Mouse (Mus musculus): ENCODE results near the gene E330034G19Rik. TPM values are rescaled to one million over a fixed set of nuclear protein-coding genes. Genes with fewer than 3 reads are reported as not detected.

The E330034G19Rik gene
- polyA plus RNA-seq (2012; ENCODE audit: insufficient read depth, insufficient read length, missing spikeins) = not detected in 2 replicates

GRCm38 (mm10) chr14:24292914-24293313 is at the start of gene E330034G19Rik:
Gene E330034G19Rik, plus strand, starts transcription at chr14:24293214.
- Histone ChIP-seq H3K27ac (replicated peaks; ENCODE audit: low read depth, low read length) (no peak within 1 kb of the TSS), H3K4me3 (ENCODE audit: insufficient read depth, low read depth, low read length) (no peak within 1 kb of the TSS), H3K4me1 (ENCODE audit: control insufficient read depth, insufficient read depth, insufficient read length, low read length) (no peaks in the 10 kb centered on the region)

- Histone ChIP-seq H3K4me1 (ENCODE audit: control insufficient read depth, insufficient read depth, insufficient read length, low read length) (no peaks in the 10 kb centered on the region; the same call in 1 of the 2 replicates), H3K4me3 (ENCODE audit: insufficient read depth, low read depth, low read length) (peak overlapping the region; percentile 71), H3K27ac (replicated peaks; ENCODE audit: low read depth, low read length) (no peak overlapping the region)
Measured at GRCm38 (mm10) chr14:24244330-24245176, 48.5 kb upstream of the E330034G19Rik start.

GRCm38 (mm10) chr14:24245177-24246081 is 47.6 kb upstream of the E330034G19Rik start, which contains the start of gene Dlg5:
Gene Dlg5, minus strand, starts transcription at chr14:24245920.
- no peak within 1 kb of the TSS; the same call in 1 of the 2 replicates for H3K27ac ChIP-seq (replicated peaks; ENCODE audit: low read depth, low read length)
- peak within 1 kb of the TSS; percentile 71 for H3K4me3 ChIP-seq (ENCODE audit: insufficient read depth, low read depth, low read length)
- H3K4me1 ChIP-seq (ENCODE audit: control insufficient read depth, insufficient read depth, insufficient read length, low read length) = no peaks in the 10 kb centered on the region; the same call in 1 of the 2 replicates

- no peaks in the 10 kb centered on the region; the same call in 1 of the 2 replicates for H3K4me1 ChIP-seq (ENCODE audit: control insufficient read depth, insufficient read depth, insufficient read length, low read length)
- no peak overlapping the region for H3K4me3 ChIP-seq (ENCODE audit: insufficient read depth, low read depth, low read length)
Measured at GRCm38 (mm10) chr14:24249926-24250325, 43.1 kb upstream of the E330034G19Rik start.

GRCm38 (mm10) chr14:24251326-24251725 is 41.7 kb upstream of the E330034G19Rik start:
- H3K27ac ChIP-seq (replicated peaks; ENCODE audit: low read depth, low read length) = no peak overlapping the region

More at GRCm38 (mm10) chr14:24249926-24250325, 43.1 kb upstream of the E330034G19Rik start:
- no peak overlapping the region for H3K27ac ChIP-seq (replicated peaks; ENCODE audit: low read depth, low read length)

GRCm38 (mm10) chr14:24253611-24254202 is 39.3 kb upstream of the E330034G19Rik start:
- H3K4me1 ChIP-seq (ENCODE audit: control insufficient read depth, insufficient read depth, insufficient read length, low read length) = no peaks in the 10 kb centered on the region
- no peak overlapping the region for H3K27ac ChIP-seq (replicated peaks; ENCODE audit: low read depth, low read length)
- H3K4me3 ChIP-seq (ENCODE audit: insufficient read depth, low read depth, low read length) = no peak overlapping the region

More at GRCm38 (mm10) chr14:24251326-24251725, 41.7 kb upstream of the E330034G19Rik start:
- no peaks in the 10 kb centered on the region for H3K4me1 ChIP-seq (ENCODE audit: control insufficient read depth, insufficient read depth, insufficient read length, low read length)
- no peak overlapping the region for H3K4me3 ChIP-seq (ENCODE audit: insufficient read depth, low read depth, low read length)

- no peaks in the 10 kb centered on the region for H3K4me1 ChIP-seq (ENCODE audit: control insufficient read depth, insufficient read depth, insufficient read length, low read length)
- H3K27ac ChIP-seq (replicated peaks; ENCODE audit: low read depth, low read length) = no peak overlapping the region
- no peak overlapping the region for H3K4me3 ChIP-seq (ENCODE audit: insufficient read depth, low read depth, low read length)
Measured at GRCm38 (mm10) chr14:24255956-24256355, 37.1 kb upstream of the E330034G19Rik start.

GRCm38 (mm10) chr14:24260391-24260790 is 32.6 kb upstream of the E330034G19Rik start:
- H3K27ac ChIP-seq (replicated peaks; ENCODE audit: low read depth, low read length) = no peak overlapping the region
- no peak overlapping the region for H3K4me3 ChIP-seq (ENCODE audit: insufficient read depth, low read depth, low read length)
- no peaks in the 10 kb centered on the region for H3K4me1 ChIP-seq (ENCODE audit: control insufficient read depth, insufficient read depth, insufficient read length, low read length)

GRCm38 (mm10) chr14:24262382-24262781 is 30.6 kb upstream of the E330034G19Rik start:
- no peak overlapping the region for H3K27ac ChIP-seq (replicated peaks; ENCODE audit: low read depth, low read length)
- no peaks in the 10 kb centered on the region for H3K4me1 ChIP-seq (ENCODE audit: control insufficient read depth, insufficient read depth, insufficient read length, low read length)
- no peak overlapping the region for H3K4me3 ChIP-seq (ENCODE audit: insufficient read depth, low read depth, low read length)

GRCm38 (mm10) chr14:24262915-24263314 is 30.1 kb upstream of the E330034G19Rik start:
- H3K27ac ChIP-seq (replicated peaks; ENCODE audit: low read depth, low read length) = no peak overlapping the region
- H3K4me1 ChIP-seq (ENCODE audit: control insufficient read depth, insufficient read depth, insufficient read length, low read length) = no peaks in the 10 kb centered on the region
- H3K4me3 ChIP-seq (ENCODE audit: insufficient read depth, low read depth, low read length) = no peak overlapping the region

GRCm38 (mm10) chr14:24269571-24269970 is 23.4 kb upstream of the E330034G19Rik start:
- no peaks in the 10 kb centered on the region for H3K4me1 ChIP-seq (ENCODE audit: control insufficient read depth, insufficient read depth, insufficient read length, low read length)
- H3K4me3 ChIP-seq (ENCODE audit: insufficient read depth, low read depth, low read length) = no peak overlapping the region
- no peak overlapping the region for H3K27ac ChIP-seq (replicated peaks; ENCODE audit: low read depth, low read length)

- Histone ChIP-seq H3K27ac (replicated peaks; ENCODE audit: low read depth, low read length) (no peak overlapping the region), H3K4me1 (ENCODE audit: control insufficient read depth, insufficient read depth, insufficient read length, low read length) (no peaks in the 10 kb centered on the region), H3K4me3 (ENCODE audit: insufficient read depth, low read depth, low read length) (no peak overlapping the region)
Measured at GRCm38 (mm10) chr14:24273575-24273974, 19.4 kb upstream of the E330034G19Rik start.

GRCm38 (mm10) chr14:24275534-24275933 is 17.5 kb upstream of the E330034G19Rik start:
- Histone ChIP-seq H3K27ac (replicated peaks; ENCODE audit: low read depth, low read length) (no peak overlapping the region), H3K4me3 (ENCODE audit: insufficient read depth, low read depth, low read length) (no peak overlapping the region), H3K4me1 (ENCODE audit: control insufficient read depth, insufficient read depth, insufficient read length, low read length) (no peaks in the 10 kb centered on the region)

- H3K4me1 ChIP-seq (ENCODE audit: control insufficient read depth, insufficient read depth, insufficient read length, low read length) = no peaks in the 10 kb centered on the region
- H3K27ac ChIP-seq (replicated peaks; ENCODE audit: low read depth, low read length) = no peak overlapping the region
- H3K4me3 ChIP-seq (ENCODE audit: insufficient read depth, low read depth, low read length) = no peak overlapping the region
Measured at GRCm38 (mm10) chr14:24281278-24281677, 11.7 kb upstream of the E330034G19Rik start.

- H3K27ac ChIP-seq (replicated peaks; ENCODE audit: low read depth, low read length) = no peak overlapping the region
- H3K4me3 ChIP-seq (ENCODE audit: insufficient read depth, low read depth, low read length) = no peak overlapping the region
- no peaks in the 10 kb centered on the region for H3K4me1 ChIP-seq (ENCODE audit: control insufficient read depth, insufficient read depth, insufficient read length, low read length)
Measured at GRCm38 (mm10) chr14:24282276-24282675, 10.7 kb upstream of the E330034G19Rik start.
